Mouse (Mus musculus) intestine, embryonic 14.5 days (tissue): ENCODE results near the gene Cd151. TPM values are rescaled to one million over a fixed set of nuclear protein-coding genes. Genes with fewer than 3 reads are reported as not detected.
A peak's percentile ranks its signal among the peaks of the same experiment; 100 is the strongest.
"Not testable (repeated sequence)": the region's sequence is repeated elsewhere in the genome, so short reads cannot be mapped to it uniquely, and the experiment has no call there.

ENCODE experiments used
- ATAC-seq: fragments of 200-750 bp; cut with Nextera tagmentation; replicated peaks from 2 replicates; pipeline ENCODE4 v1.8.0; 2017; ENCODE audit warnings: low read depth, moderate number of reproducible peaks, moderate TSS enrichment, moderate library complexity; ENCODE audit not compliant: low FRiP score, low TSS enrichment
- DNase-seq: peaks from one replicate; pipeline ENCODE4 v3.0.0-alpha.2; 2018; ENCODE audit warnings: low spot score
- H3K27ac ChIP-seq: fragments of 300-500 bp; sonication (generic); 2 replicates; pipeline ENCODE4 v1.5.1; 2014; ENCODE audit warnings: low read depth, mild to moderate bottlenecking, control low read depth
- H3K27me3 ChIP-seq: fragments of 300-500 bp; sonication (generic); replicated peaks from 2 replicates; pipeline ENCODE4 v1.6.1; 2014; ENCODE audit warnings: low read length, control low read depth; ENCODE audit not compliant: control insufficient read depth, insufficient read depth
- H3K36me3 ChIP-seq: fragments of 300-500 bp; sonication (generic); 2 replicates; pipeline ENCODE4 v1.6.1; 2014; ENCODE audit warnings: low read length, control low read depth; ENCODE audit not compliant: control insufficient read depth, insufficient read depth
- H3K4me1 ChIP-seq: fragments of 300-500 bp; sonication (generic); replicated peaks from 2 replicates; pipeline ENCODE4 v1.6.1; 2014; ENCODE audit warnings: low read length, control low read depth, mixed read lengths; ENCODE audit not compliant: control insufficient read depth, insufficient read depth
- H3K4me2 ChIP-seq: fragments of 300-500 bp; sonication (generic); 2 replicates; pipeline ENCODE4 v1.6.1; 2014; ENCODE audit warnings: low read length
- H3K4me3 ChIP-seq: fragments of 300-500 bp; sonication (generic); 2 replicates; pipeline ENCODE4 v1.5.1; 2014; ENCODE audit warnings: low read depth, low read length, control low read depth, mixed read lengths
- H3K9ac ChIP-seq: fragments of 300-500 bp; sonication (generic); 2 replicates; pipeline ENCODE4 v1.6.1; 2014; ENCODE audit warnings: mild to moderate bottlenecking, low read length
- H3K9me3 ChIP-seq: fragments of 300-500 bp; sonication (generic); 2 replicates; pipeline ENCODE4 v1.6.1; 2016; ENCODE audit warnings: low read length, control low read depth; ENCODE audit not compliant: control insufficient read depth
- WGBS: fragments of 180-500 bp; shearing (Covaris S2); extraction: QIAGEN DNeasy Blood & Tissue Kit; methylation state at CpG from one replicate; pipeline ENCODE4 v1.1.7; 2014; 5-methylcytosine and 5-hydroxymethylcytosine counted together
- polyA plus RNA-seq: library from polyadenylated mRNA; unstranded; fragments of >200 nt; fragmentation: Nextera tagmentation; extraction: Ambion mirVana; gene quantifications from 2 replicates; pipeline ENCODE4 v1.2.1, GENCODE M21; 2014

Gene Cd151
- polyA plus RNA-seq, 1 experiment from 2014 or later, result 73.5 TPM

DNA sequence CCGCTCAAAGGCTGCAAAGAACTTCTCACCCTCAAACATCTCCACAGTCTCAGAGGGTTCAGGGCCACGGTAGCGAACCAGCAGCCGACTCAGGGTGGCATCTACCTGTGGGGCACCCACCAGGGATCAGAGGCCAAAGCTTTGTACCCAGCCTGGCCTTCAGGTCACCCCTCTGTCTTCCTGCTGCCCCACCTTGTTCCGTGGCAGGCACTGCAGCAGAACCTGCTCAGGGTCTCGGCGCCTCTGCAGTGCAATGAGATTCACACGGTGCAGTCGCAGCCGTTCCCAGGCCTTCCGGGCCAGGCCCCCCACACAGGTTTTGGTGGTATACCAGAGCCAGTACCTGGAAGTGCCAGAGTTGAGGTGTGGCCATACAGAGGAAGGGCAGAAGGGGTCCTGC is 27.4 kb upstream of the Cd151 start:
- Histone ChIP-seq H3K27me3 (no peaks in the 10 kb centered on the region), H3K36me3 (peaks cover 36% of the 10 kb centered on the region), H3K27ac (no peak overlapping the region), H3K4me2 (no peak overlapping the region), H3K4me1 (peaks cover 33% of the 10 kb centered on the region), H3K4me3 (no peak overlapping the region), H3K9ac (no peak overlapping the region), H3K9me3 (no peaks in the 10 kb centered on the region)
- ATAC-seq (no peak), DNase-seq (no peak)
- WGBS, result 95% methylated on average over 11 of the region's 11 CpGs

- ATAC-seq, result no peak
- no peak overlapping the region for H3K4me3 ChIP-seq
- 21% methylated on average over 6 of the region's 6 CpGs for WGBS
- peaks cover 36% of the 10 kb centered on the region for H3K36me3 ChIP-seq
- H3K9ac ChIP-seq, result no peak overlapping the region
- H3K27me3 ChIP-seq, result no peaks in the 10 kb centered on the region
- no peaks in the 10 kb centered on the region for H3K9me3 ChIP-seq
- no peak overlapping the region for H3K4me2 ChIP-seq
- peaks cover 29% of the 10 kb centered on the region for H3K4me1 ChIP-seq
- DNase-seq, result no peak
- no peak overlapping the region for H3K27ac ChIP-seq
Observed at GRCm38 (mm10) chr7:141440613-141441012, 26.6 kb upstream of the Cd151 start.

- H3K27me3 ChIP-seq, result no peaks in the 10 kb centered on the region
- no peak overlapping the region for H3K4me3 ChIP-seq
- H3K27ac ChIP-seq, result no peak overlapping the region
- no peak for DNase-seq
- peaks cover 36% of the 10 kb centered on the region for H3K36me3 ChIP-seq
- H3K4me1 ChIP-seq, result peaks cover 22% of the 10 kb centered on the region
- ATAC-seq, result no peak
- WGBS, result 93% methylated on average over 9 of the region's 9 CpGs
- H3K9me3 ChIP-seq, result no peaks in the 10 kb centered on the region
- H3K9ac ChIP-seq, result no peak overlapping the region
- H3K4me2 ChIP-seq, result no peak overlapping the region
Observed at GRCm38 (mm10) chr7:141441460-141441859, 25.7 kb upstream of the Cd151 start.

GRCm38 (mm10) chr7:141442199-141442598 is 25.0 kb upstream of the Cd151 start:
- Histone ChIP-seq H3K27ac (no peak overlapping the region), H3K9me3 (no peaks in the 10 kb centered on the region), H3K9ac (peak overlapping the region; percentile 62; the same call in 1 of the 2 replicates), H3K4me1 (peaks cover 15% of the 10 kb centered on the region), H3K27me3 (no peaks in the 10 kb centered on the region), H3K4me3 (no peak overlapping the region), H3K4me2 (peak overlapping the region; percentile 93), H3K36me3 (peaks cover 36% of the 10 kb centered on the region)
- DNase-seq (no peak), ATAC-seq (no peak)
- 95% methylated on average over 13 of the region's 13 CpGs for WGBS

- Histone ChIP-seq H3K4me2 (peak overlapping the region; percentile 93), H3K27me3 (no peaks in the 10 kb centered on the region), H3K4me1 (peaks cover 18% of the 10 kb centered on the region), H3K27ac (no peak overlapping the region; the same call in 1 of the 2 replicates), H3K36me3 (peaks cover 31% of the 10 kb centered on the region), H3K9me3 (no peaks in the 10 kb centered on the region), H3K4me3 (peak overlapping the region; percentile 56), H3K9ac (peak overlapping the region; percentile 62)
- ATAC-seq (no peak; the same call in 1 of the 2 replicates), DNase-seq (peak; percentile 75)
- WGBS, result 22% methylated on average over 12 of the region's 12 CpGs
Observed at GRCm38 (mm10) chr7:141443081-141443821, 23.9 kb upstream of the Cd151 start.

DNA sequence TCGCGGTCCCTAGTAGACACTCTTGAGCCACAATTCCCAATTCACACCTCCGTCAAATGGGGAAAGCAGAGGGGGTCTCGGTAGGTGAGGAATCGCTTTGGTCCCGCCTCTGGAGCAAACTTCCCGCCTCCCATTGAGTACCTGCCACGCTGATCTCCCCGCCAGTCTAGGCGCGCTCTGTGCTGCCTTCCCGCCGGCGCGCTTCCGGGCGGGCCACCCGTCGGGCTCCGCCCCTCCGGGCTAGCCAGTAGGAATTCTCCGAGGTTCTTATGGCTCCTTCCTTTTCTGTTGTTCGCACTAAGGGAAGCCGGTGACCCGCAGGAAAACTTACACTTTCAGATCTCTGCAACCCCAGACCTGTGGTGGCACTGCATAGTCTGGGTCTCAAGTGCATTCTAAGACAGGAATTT is 23.4 kb upstream of the Cd151 start, which contains the start of gene Pidd1:
Gene Pidd1 (minus strand): TSS at position 198 of the 410 bp plus-strand sequence.
- peak; percentile 47 for ATAC-seq
- Histone ChIP-seq H3K4me1 (peaks cover 23% of the 10 kb centered on the region), H3K27me3 (no peaks in the 10 kb centered on the region), H3K4me2 (peak within 1 kb of the TSS; percentile 93), H3K9me3 (no peaks in the 10 kb centered on the region), H3K4me3 (peak within 1 kb of the TSS; percentile 56), H3K36me3 (peaks cover 31% of the 10 kb centered on the region), H3K9ac (peak within 1 kb of the TSS; percentile 62), H3K27ac (peak within 1 kb of the TSS; percentile 59)
- WGBS, result under 1% methylated on average over 25 of the region's 25 CpGs
- DNase-seq, result peak; percentile 82

GRCm38 (mm10) chr7:141446374-141446773 is 20.8 kb upstream of the Cd151 start:
- not testable (repeated sequence) for ATAC-seq, H3K9ac ChIP-seq, H3K27ac ChIP-seq, H3K9me3 ChIP-seq, H3K4me3 ChIP-seq, DNase-seq, H3K27me3 ChIP-seq
- peaks cover 22% of the 10 kb centered on the region for H3K4me1 ChIP-seq
- 75% methylated on average over 3 of the region's 3 CpGs for WGBS
- peaks cover 31% of the 10 kb centered on the region for H3K36me3 ChIP-seq
- peak overlapping the region; percentile 95; the same call in 1 of the 2 replicates for H3K4me2 ChIP-seq

- Histone ChIP-seq H3K4me2 (peak within 1 kb of the TSS; percentile 95), H3K4me3 (peak within 1 kb of the TSS; percentile 87), H3K9ac (peak within 1 kb of the TSS; percentile 92), H3K27ac (peak within 1 kb of the TSS; percentile 81), H3K4me1 (peaks cover 22% of the 10 kb centered on the region), H3K27me3 (no peaks in the 10 kb centered on the region), H3K36me3 (peaks cover 38% of the 10 kb centered on the region), H3K9me3 (no peaks in the 10 kb centered on the region)
- 0% methylated on average over 63 of the region's 63 CpGs for WGBS
- ATAC-seq (peak; percentile 91), DNase-seq (peak; percentile 99)
Observed at GRCm38 (mm10) chr7:141447110-141447991, 19.8 kb upstream of the Cd151 start, which contains the start of gene Rplp2. Gene Rplp2, plus strand, starts transcription at chr7:141447370.
